Mouse (Mus musculus): ENCODE results near the gene Fbl. TPM values are rescaled to one million over a fixed set of nuclear protein-coding genes. Genes with fewer than 3 reads are reported as not detected.
"Not testable (repeated sequence)": the region's sequence is repeated elsewhere in the genome, so short reads cannot be mapped to it uniquely, and the experiment has no call there.

The Fbl gene
- 155 TPM in 2 replicates for polyA plus RNA-seq (2016; fragmentation: Nextera tagmentation; extraction: Ambion mirVana)

- Histone ChIP-seq H3K4me2 (replicated peaks) (peak within 1 kb of the TSS; percentile 85), H3K4me3 (peak within 1 kb of the TSS; percentile 83), H3K9me3 (0 out of 2 replicates have a peak, but pooled peaks cover 5% of the 10 kb centered on the region), H3K27me3 (no peaks in the 10 kb centered on the region), H3K9ac (peak within 1 kb of the TSS; percentile 72), H3K4me1 (peaks cover 19% of the 10 kb centered on the region), H3K27ac (peak within 1 kb of the TSS; percentile 86), H3K36me3 (peaks cover 4% of the 10 kb centered on the region; the same call in 1 of the 2 replicates)
- ATAC-seq (ENCODE audit: insufficient number of reproducible peaks, insufficient read depth, low FRiP score, low TSS enrichment), result peak; percentile 81
- under 1% methylated on average over 80 of the region's 80 CpGs for WGBS
These were observed at the start of gene Fbl for GRCm38 (mm10) chr7:28169489-28170422. Gene Fbl (plus strand): TSS chr7:28169710.

DNA sequence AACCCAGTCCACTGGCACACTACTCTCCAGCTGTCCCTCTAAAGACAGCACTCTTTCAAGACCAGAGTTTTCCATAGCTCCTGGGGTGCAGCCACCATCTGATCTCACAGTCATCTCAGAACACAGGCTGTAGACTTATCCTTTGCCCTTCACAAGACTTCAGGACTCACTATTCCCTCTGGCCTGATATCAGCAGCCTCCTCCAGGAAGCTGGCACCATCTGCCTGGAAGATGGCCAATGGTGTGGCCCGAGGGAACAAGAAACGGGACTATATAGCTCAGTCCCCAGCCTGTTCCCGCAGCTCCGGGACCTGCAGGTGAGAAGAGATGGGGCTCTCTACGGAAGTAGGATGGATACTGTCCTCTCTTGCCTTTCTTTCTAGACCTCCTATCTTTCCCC lies 40.3 kb upstream of the Fbl start, which contains the start of gene 9530053A07Rik:
Gene 9530053A07Rik (plus strand): TSS at position 301 of the 400 bp plus-strand sequence.
- no peak for ATAC-seq (ENCODE audit: insufficient number of reproducible peaks, insufficient read depth, low FRiP score, low TSS enrichment)
- H3K36me3 ChIP-seq, result no peaks in the 10 kb centered on the region
- no peaks in the 10 kb centered on the region for H3K27me3 ChIP-seq
- H3K4me3 ChIP-seq, result no peak within 1 kb of the TSS
- 79% methylated on average over 5 of the region's 5 CpGs for WGBS
- no peaks in the 10 kb centered on the region for H3K9me3 ChIP-seq
- H3K27ac ChIP-seq, result no peak within 1 kb of the TSS
- no peak within 1 kb of the TSS for H3K4me2 ChIP-seq (replicated peaks)
- no peak within 1 kb of the TSS for H3K9ac ChIP-seq
- H3K4me1 ChIP-seq, result no peaks in the 10 kb centered on the region

GRCm38 (mm10) chr7:28137613-28138012 lies 31.9 kb upstream of the Fbl start:
- 0 out of 2 replicates have a peak, but pooled peaks have one; percentile 22 for ATAC-seq (ENCODE audit: insufficient number of reproducible peaks, insufficient read depth, low FRiP score, low TSS enrichment)
- Histone ChIP-seq H3K36me3 (no peaks in the 10 kb centered on the region), H3K4me2 (replicated peaks) (no peak overlapping the region), H3K9me3 (no peaks in the 10 kb centered on the region; the same call in 1 of the 2 replicates), H3K27ac (no peak overlapping the region), H3K9ac (no peak overlapping the region), H3K4me1 (no peaks in the 10 kb centered on the region), H3K27me3 (no peaks in the 10 kb centered on the region), H3K4me3 (no peak overlapping the region)
- 68% methylated on average over 5 of the region's 5 CpGs for WGBS

DNA sequence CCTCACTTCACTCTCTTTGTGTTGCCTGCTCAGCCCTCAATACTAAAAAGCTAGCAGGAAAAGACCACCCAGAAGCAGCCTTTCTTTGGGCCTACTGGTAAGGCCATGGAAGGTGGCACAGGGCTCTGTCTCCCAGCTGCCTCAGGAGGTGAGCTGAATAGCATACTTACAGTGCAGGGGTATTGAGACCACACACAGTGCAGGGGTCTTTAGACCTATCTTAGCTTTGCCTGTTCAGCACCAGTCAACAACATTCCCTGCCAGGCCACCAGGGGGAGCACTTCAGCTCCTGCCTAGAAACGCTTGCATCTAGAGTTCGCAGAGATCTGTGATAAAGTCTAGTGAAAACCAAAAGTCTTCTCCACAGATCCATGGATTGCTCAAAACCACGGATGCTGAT lies 21.2 kb upstream of the Fbl start:
- no peak overlapping the region for H3K27ac ChIP-seq
- H3K4me1 ChIP-seq, result 0 out of 2 replicates have a peak, but pooled peaks cover 4% of the 10 kb centered on the region
- no peak overlapping the region for H3K9ac ChIP-seq
- WGBS, result 20% methylated on average over 3 of the region's 3 CpGs
- no peak for ATAC-seq (ENCODE audit: insufficient number of reproducible peaks, insufficient read depth, low FRiP score, low TSS enrichment)
- no peak overlapping the region for H3K4me2 ChIP-seq (replicated peaks)
- 0 out of 2 replicates have a peak, but pooled peaks cover 4% of the 10 kb centered on the region for H3K27me3 ChIP-seq
- H3K9me3 ChIP-seq, result 0 out of 2 replicates have a peak, but pooled peaks cover 4% of the 10 kb centered on the region
- H3K4me3 ChIP-seq, result no peak overlapping the region
- H3K36me3 ChIP-seq, result no peaks in the 10 kb centered on the region

DNA sequence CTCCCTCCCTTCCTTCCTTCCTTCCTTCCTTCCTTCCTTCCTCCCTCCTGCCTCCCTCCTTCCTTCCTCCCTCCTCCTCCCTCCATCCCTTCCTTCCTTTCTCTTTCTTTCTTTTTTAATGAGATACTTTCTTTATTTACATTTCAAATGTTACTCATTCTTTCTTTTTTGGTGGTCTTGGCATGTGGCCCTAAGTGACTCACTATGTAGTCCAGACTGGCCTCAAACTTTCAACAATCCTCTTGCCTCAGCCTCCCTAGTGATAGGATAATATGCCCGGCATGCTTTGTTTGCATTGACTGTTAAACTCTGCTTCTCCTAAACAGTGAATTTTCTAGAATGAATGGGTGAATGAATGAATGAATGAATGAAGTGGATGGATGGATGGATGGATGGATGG lies 19.7 kb upstream of the Fbl start:
- Histone ChIP-seq H3K4me1 (0 out of 2 replicates have a peak, but pooled peaks cover 4% of the 10 kb centered on the region), H3K9ac (no peak overlapping the region), H3K36me3 (no peaks in the 10 kb centered on the region), H3K4me3 (no peak overlapping the region), H3K9me3 (no peaks in the 10 kb centered on the region), H3K27me3 (0 out of 2 replicates have a peak, but pooled peaks cover 4% of the 10 kb centered on the region), H3K27ac (no peak overlapping the region), H3K4me2 (replicated peaks) (no peak overlapping the region)
- 93% methylated on average over 1 of the region's 1 CpGs for WGBS
- no peak for ATAC-seq (ENCODE audit: insufficient number of reproducible peaks, insufficient read depth, low FRiP score, low TSS enrichment)

GRCm38 (mm10) chr7:28151584-28152221 lies 17.8 kb upstream of the Fbl start:
- Histone ChIP-seq H3K4me1 (0 out of 2 replicates have a peak, but pooled peaks cover 4% of the 10 kb centered on the region), H3K4me2 (replicated peaks) (no peak overlapping the region; the same call in 1 of the 2 replicates), H3K36me3 (no peaks in the 10 kb centered on the region), H3K9ac (no peak overlapping the region), H3K27ac (no peak overlapping the region), H3K9me3 (no peaks in the 10 kb centered on the region), H3K4me3 (no peak overlapping the region), H3K27me3 (0 out of 2 replicates have a peak, but pooled peaks cover 4% of the 10 kb centered on the region)
- no peak for ATAC-seq (ENCODE audit: insufficient number of reproducible peaks, insufficient read depth, low FRiP score, low TSS enrichment)
- WGBS, result 8% methylated on average over 13 of the region's 13 CpGs

DNA sequence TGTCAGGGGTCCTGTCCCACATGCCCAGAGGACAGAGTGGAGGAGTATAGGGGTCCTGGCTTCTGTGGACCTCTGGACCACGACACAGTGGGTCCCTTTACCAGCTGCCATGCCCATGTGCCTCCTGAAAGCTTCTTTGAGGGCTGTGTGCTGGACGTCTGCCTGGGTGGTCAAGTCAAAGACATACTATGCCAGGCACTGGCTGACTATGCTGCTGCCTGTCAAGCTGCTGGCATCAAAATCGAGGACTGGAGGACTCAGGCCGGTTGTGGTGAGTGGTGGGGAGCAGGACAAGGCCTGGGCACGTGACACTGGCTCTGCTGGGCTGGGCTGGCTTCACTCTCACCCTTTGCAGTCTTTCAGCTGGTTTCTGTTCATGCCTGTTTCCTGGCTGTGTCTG lies 15.9 kb upstream of the Fbl start:
- H3K4me2 ChIP-seq (replicated peaks); H3K9ac ChIP-seq; H3K4me3 ChIP-seq; H3K27me3 ChIP-seq; H3K27ac ChIP-seq; H3K4me1 ChIP-seq; H3K9me3 ChIP-seq; H3K36me3 ChIP-seq; ATAC-seq (ENCODE audit: insufficient number of reproducible peaks, insufficient read depth, low FRiP score, low TSS enrichment): not testable (repeated sequence)
- 34% methylated on average over 5 of the region's 5 CpGs for WGBS

- WGBS, result 57% methylated on average over 6 of the region's 6 CpGs
These were observed 10.2 kb upstream of the Fbl start for GRCm38 (mm10) chr7:28159292-28159691.

DNA sequence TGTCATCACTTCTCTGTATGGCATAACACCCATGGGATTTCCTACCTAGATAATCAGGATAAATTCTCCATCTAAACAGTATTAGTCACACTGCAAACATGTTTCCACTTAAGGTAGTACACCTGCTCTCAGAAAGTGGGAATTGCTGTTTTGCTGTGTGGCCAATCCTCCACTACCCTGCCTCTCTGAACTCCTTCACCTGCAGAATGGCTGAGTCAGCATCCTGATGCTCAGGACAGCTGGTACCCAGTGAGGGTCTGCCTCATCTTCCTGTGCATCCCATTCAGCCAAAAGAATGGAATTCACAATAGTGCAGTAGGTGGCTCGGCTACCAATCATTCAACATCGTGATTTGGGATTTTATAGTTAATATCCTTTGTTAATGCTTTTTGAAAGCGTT lies 9.6 kb upstream of the Fbl start:
- 81% methylated on average over 3 of the region's 3 CpGs for WGBS
- H3K4me3 ChIP-seq, result no peak overlapping the region
- no peak for ATAC-seq (ENCODE audit: insufficient number of reproducible peaks, insufficient read depth, low FRiP score, low TSS enrichment)
- H3K27me3 ChIP-seq, result no peaks in the 10 kb centered on the region
- no peaks in the 10 kb centered on the region for H3K36me3 ChIP-seq
- H3K4me2 ChIP-seq (replicated peaks), result no peak overlapping the region
- H3K9ac ChIP-seq, result no peak overlapping the region
- no peaks in the 10 kb centered on the region for H3K9me3 ChIP-seq
- H3K4me1 ChIP-seq, result no peaks in the 10 kb centered on the region
- H3K27ac ChIP-seq, result no peak overlapping the region

More at GRCm38 (mm10) chr7:28159292-28159691, 10.2 kb upstream of the Fbl start:
- ATAC-seq (ENCODE audit: insufficient number of reproducible peaks, insufficient read depth, low FRiP score, low TSS enrichment), result no peak
- Histone ChIP-seq H3K9ac (no peak overlapping the region), H3K9me3 (no peaks in the 10 kb centered on the region), H3K27ac (no peak overlapping the region), H3K36me3 (no peaks in the 10 kb centered on the region), H3K4me3 (no peak overlapping the region), H3K4me2 (replicated peaks) (no peak overlapping the region), H3K4me1 (no peaks in the 10 kb centered on the region), H3K27me3 (no peaks in the 10 kb centered on the region)

DNA sequence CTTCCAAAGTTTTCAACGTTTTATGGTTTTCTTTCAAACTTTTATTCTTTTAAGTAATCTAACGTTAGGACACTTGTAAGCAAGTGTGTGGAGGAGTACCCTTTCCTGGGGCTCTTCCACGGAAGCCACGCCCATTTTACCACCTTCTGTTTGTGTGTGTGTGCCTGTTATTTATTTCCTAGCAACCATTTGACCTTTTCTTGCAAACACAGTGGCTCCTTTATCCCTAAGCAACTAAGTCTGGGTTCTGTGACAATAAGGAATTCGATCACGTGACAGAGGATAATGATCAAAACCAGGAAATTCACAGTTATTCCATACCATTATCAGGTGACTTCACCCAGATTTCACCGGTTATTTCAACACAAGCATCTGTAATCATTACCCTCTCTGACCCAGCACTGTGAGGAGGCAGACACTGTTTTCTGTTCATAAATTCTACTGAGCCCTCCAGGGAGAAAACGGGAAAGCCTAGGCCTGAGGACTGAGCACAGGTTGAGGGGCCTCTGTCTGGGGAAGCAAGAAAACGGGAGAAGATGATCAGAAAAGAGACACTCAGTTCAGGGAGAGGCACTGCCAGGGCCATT lies 8.3 kb upstream of the Fbl start:
- no peaks in the 10 kb centered on the region for H3K27me3 ChIP-seq
- H3K4me3 ChIP-seq, result no peak overlapping the region
- no peaks in the 10 kb centered on the region for H3K36me3 ChIP-seq
- no peak for ATAC-seq (ENCODE audit: insufficient number of reproducible peaks, insufficient read depth, low FRiP score, low TSS enrichment)
- H3K9ac ChIP-seq, result no peak overlapping the region
- H3K4me1 ChIP-seq, result no peaks in the 10 kb centered on the region
- H3K27ac ChIP-seq, result no peak overlapping the region
- no peak overlapping the region for H3K4me2 ChIP-seq (replicated peaks)
- H3K9me3 ChIP-seq, result 0 out of 2 replicates have a peak, but pooled peaks cover 5% of the 10 kb centered on the region
- 57% methylated on average over 9 of the region's 9 CpGs for WGBS

GRCm38 (mm10) chr7:28165406-28165805 lies 4.1 kb upstream of the Fbl start:
- Histone ChIP-seq H3K36me3 (no peaks in the 10 kb centered on the region), H3K4me2 (replicated peaks) (no peak overlapping the region), H3K4me3 (no peak overlapping the region), H3K9me3 (0 out of 2 replicates have a peak, but pooled peaks cover 5% of the 10 kb centered on the region), H3K4me1 (peaks cover 7% of the 10 kb centered on the region; the same call in 1 of the 2 replicates), H3K27ac (no peak overlapping the region), H3K27me3 (no peaks in the 10 kb centered on the region), H3K9ac (no peak overlapping the region)
- ATAC-seq (ENCODE audit: insufficient number of reproducible peaks, insufficient read depth, low FRiP score, low TSS enrichment), result no peak
- WGBS, result 82% methylated on average over 6 of the region's 6 CpGs
